Mouse (Mus musculus) heart, embryonic 15.5 days (tissue): ENCODE results near the gene Naif1. TPM values are rescaled to one million over a fixed set of nuclear protein-coding genes. Genes with fewer than 3 reads are reported as not detected.

Experiments
- ATAC-seq: fragments of 200-750 bp; cut with Nextera tagmentation; replicated peaks from 2 replicates; pipeline ENCODE4 v1.8.0; 2017; ENCODE audit warnings: low read depth, moderate TSS enrichment; ENCODE audit not compliant: insufficient number of reproducible peaks, insufficient read depth, low FRiP score
- H3K27ac ChIP-seq: fragments of 300-500 bp; sonication (generic); 2 replicates; pipeline ENCODE4 v1.5.1; 2015; ENCODE audit warnings: mild to moderate bottlenecking, inconsistent platforms
- H3K27me3 ChIP-seq: fragments of 300-500 bp; sonication (generic); 2 replicates; pipeline ENCODE4 v1.6.1; 2015; ENCODE audit warnings: inconsistent platforms
- H3K36me3 ChIP-seq: fragments of 300-500 bp; sonication (generic); 2 replicates; pipeline ENCODE4 v1.6.1; 2015; ENCODE audit warnings: mild to moderate bottlenecking, inconsistent platforms
- H3K4me1 ChIP-seq: fragments of 300-500 bp; sonication (generic); replicated peaks from 2 replicates; pipeline ENCODE4 v1.6.1; 2015; ENCODE audit warnings: inconsistent platforms
- H3K4me2 ChIP-seq: fragments of 300-500 bp; sonication (generic); 2 replicates; pipeline ENCODE4 v1.6.1; 2015; ENCODE audit warnings: inconsistent platforms, mild to moderate bottlenecking, moderate library complexity
- H3K4me3 ChIP-seq: fragments of 300-500 bp; sonication (generic); 2 replicates; pipeline ENCODE4 v1.5.1; 2015; ENCODE audit warnings: mild to moderate bottlenecking, inconsistent platforms
- H3K9ac ChIP-seq: fragments of 300-500 bp; sonication (generic); 2 replicates; pipeline ENCODE4 v1.6.1; 2015; ENCODE audit warnings: mild to moderate bottlenecking, inconsistent platforms
- H3K9me3 ChIP-seq: fragments of 300-500 bp; sonication (generic); replicated peaks from 2 replicates; pipeline ENCODE4 v1.6.1; 2016; ENCODE audit warnings: inconsistent platforms
- WGBS: fragments of 180-500 bp; shearing (Covaris S2); methylation state at CpG from one replicate; pipeline ENCODE4 v1.1.7; 2015; ENCODE audit warnings: mixed read lengths; 5-methylcytosine and 5-hydroxymethylcytosine counted together
- polyA plus RNA-seq: library from polyadenylated mRNA; unstranded; fragments of >200 nt; fragmentation: Nextera tagmentation; extraction: Ambion mirVana; gene quantifications from 2 replicates; pipeline ENCODE4 v1.2.1, GENCODE M21; 2015

The Naif1 gene
- polyA plus RNA-seq, 1 experiment from 2014 or later: 4.0 TPM

DNA sequence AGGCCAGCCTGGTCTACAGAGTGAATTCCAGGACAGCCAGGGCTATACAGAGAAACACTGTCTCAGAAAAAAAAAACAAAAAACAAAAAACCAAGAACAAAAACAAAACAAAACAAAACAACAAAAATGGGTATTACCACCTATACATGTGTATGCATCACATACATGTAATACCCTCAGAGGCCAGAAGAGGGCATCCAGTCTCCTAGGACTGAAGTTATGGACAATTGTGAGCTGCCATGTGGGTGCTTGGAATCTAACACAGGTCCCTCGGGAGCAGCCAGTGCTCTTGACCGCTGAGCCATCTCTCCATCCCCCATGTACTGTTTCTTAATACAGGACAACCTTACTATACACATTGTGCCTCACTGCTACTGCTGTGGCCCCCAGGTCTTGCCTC, 55.3 kb downstream of the Naif1 start:
- H3K27ac ChIP-seq: no peak overlapping the region
- no peak overlapping the region for H3K4me3 ChIP-seq
- H3K4me1 ChIP-seq: peaks cover 15% of the 10 kb centered on the region
- H3K9me3 ChIP-seq: no peaks in the 10 kb centered on the region
- H3K4me2 ChIP-seq: no peak overlapping the region
- no peak for ATAC-seq
- WGBS: 93% methylated on average over 2 of the region's 2 CpGs
- no peaks in the 10 kb centered on the region for H3K36me3 ChIP-seq
- no peak overlapping the region for H3K9ac ChIP-seq
- H3K27me3 ChIP-seq: no peaks in the 10 kb centered on the region

Other genes starting within 250 kb of the Naif1 start
- gene Pomt1, start 213.9 kb upstream of the Naif1 start, polyA plus RNA-seq: 15.4 and 18.0 TPM in 2 replicates
- 32.9 and 49.0 TPM in 2 replicates for gene Uck1, start 190.3 kb upstream of the Naif1 start, polyA plus RNA-seq
- gene Golga2, start 163.1 kb upstream of the Naif1 start, polyA plus RNA-seq: 21.7 and 26.4 TPM in 2 replicates
- 275 and 299 TPM in 2 replicates for gene Swi5, start 162.4 kb upstream of the Naif1 start, polyA plus RNA-seq
- gene Ciz1, start 98.1 kb upstream of the Naif1 start, polyA plus RNA-seq: 30.9 and 46.0 TPM in 2 replicates
- 1.9 and 5.4 TPM in 2 replicates for gene Dnm1, start 97.1 kb upstream of the Naif1 start, polyA plus RNA-seq
- gene 1110008P14Rik, start 68.5 kb upstream of the Naif1 start, polyA plus RNA-seq: 43.9 and 46.0 TPM in 2 replicates
- 2.2 and 2.8 TPM in 2 replicates for gene Lcn2, start 62.2 kb upstream of the Naif1 start, polyA plus RNA-seq
- gene Ptges2, start 54.6 kb upstream of the Naif1 start, polyA plus RNA-seq: 38.2 and 41.8 TPM in 2 replicates
- gene Slc25a25, start 988 bp downstream of the Naif1 start, polyA plus RNA-seq: 9.1 and 12.1 TPM in 2 replicates
- gene Fam102a, start 84.9 kb downstream of the Naif1 start, polyA plus RNA-seq: 4.8 and 8.6 TPM in 2 replicates
- 62.0 and 71.0 TPM in 2 replicates for gene Dpm2, start 120.4 kb downstream of the Naif1 start, polyA plus RNA-seq
- gene Pip5kl1, start 124.3 kb downstream of the Naif1 start, polyA plus RNA-seq: 0.23 TPM in 1 of 2 replicates, not detected in the other
- 0.08 TPM in 1 of 2 replicates, not detected in the other for gene 9430097D07Rik, start 125.2 kb downstream of the Naif1 start, polyA plus RNA-seq
- 33.5 and 38.7 TPM in 2 replicates for gene St6galnac4, start 136.6 kb downstream of the Naif1 start, polyA plus RNA-seq
- gene St6galnac6, start 149.3 kb downstream of the Naif1 start, polyA plus RNA-seq: 28.5 and 29.0 TPM in 2 replicates
- 360 and 390 TPM in 2 replicates for gene Ak1, start 171.3 kb downstream of the Naif1 start, polyA plus RNA-seq
- gene Eng, start 196.1 kb downstream of the Naif1 start, polyA plus RNA-seq: 144 and 163 TPM in 2 replicates